Mouse (Mus musculus) embryonic stem cell, embryonic (primary cell): ENCODE measurements around the gene Fgf4.

ENCODE experiments used
- CTCF ChIA-PET, 4 experiments: fragments of 300-600 bp in 2 of 4; fragments of 350-600 bp in 2 of 4; sonication (Branson Sonifier 250); formaldehyde crosslinking; loops; one replicate each; lab custom pipeline; 2022; ENCODE audit warnings: inconsistent platforms in 2 of 4; lab: Charles Lee
- POLR2A ChIA-PET, 4 experiments: fragments of 300-600 bp in 2 of 4; fragments of 350-600 bp in 2 of 4; sonication (Branson Sonifier 250); formaldehyde crosslinking; loops; one replicate each; lab custom pipeline; 2022; ENCODE audit warnings: antibody characterized with exemption in 4 of 4, inconsistent platforms in 1 of 4; lab: Charles Lee

The Fgf4 gene

GRCm38 (mm10) chr7:144858702-144859101, 11.5 kb downstream of the Fgf4 start:
- ChIA-PET POLR2A (interaction anchor here (0.6 to 50.1 kb wide), 14 partner anchors 9 to 283 kb away, joined by 3 to 1932 read pairs (median 10); partner anchors contain the start of genes Fgf3 (in 2 of the 4), Fadd (in 1 of the 4) and Fgf4 (in 1 of the 4)), CTCF (interaction anchor here in 1 of 4 experiments (1.3 kb wide), 1 partner anchor 48 kb away, joined by 3 read pairs; no protein-coding TSS in a partner anchor)

- CTCF ChIA-PET: interaction anchor here in 2 of 4 experiments (0.8 to 2.6 kb wide), 4 partner anchors 15 to 34 kb away, joined by 3 to 14 read pairs (median 4); no protein-coding TSS in a partner anchor
- POLR2A ChIA-PET: interaction anchor here in 3 of 4 experiments (0.7 to 50.1 kb wide), 19 partner anchors 10 to 351 kb away, joined by 3 to 1932 read pairs (median 5); partner anchors contain the start of genes Fgf4 (in 2 of the 3) and Fgf3 (in 1 of the 3)
Measured at GRCm38 (mm10) chr7:144861056-144861768, 14.0 kb downstream of the Fgf4 start.

GRCm38 (mm10) chr7:144861769-144862070, 14.6 kb downstream of the Fgf4 start:
- ChIA-PET POLR2A (interaction anchor here in 3 of 4 experiments (0.7 to 50.1 kb wide), 17 partner anchors 10 to 351 kb away, joined by 3 to 1932 read pairs (median 5); partner anchors contain the start of genes Fgf3 (in 1 of the 3) and Fgf4 (in 1 of the 3)), CTCF (interaction anchor here in 2 of 4 experiments (0.8 to 2.6 kb wide), 4 partner anchors 16 to 34 kb away, joined by 3 to 14 read pairs (median 4); no protein-coding TSS in a partner anchor)

- CTCF ChIA-PET: interaction anchor here in 2 of 4 experiments (0.6 to 2.6 kb wide), 5 partner anchors 16 to 45 kb away, joined by 3 to 14 read pairs (median 3); no protein-coding TSS in a partner anchor
- POLR2A ChIA-PET: interaction anchor here in 3 of 4 experiments (0.6 to 50.1 kb wide), 16 partner anchors 9 to 350 kb away, joined by 3 to 1932 read pairs (median 4); partner anchors contain the start of genes Fgf3 (in 1 of the 3) and Fgf4 (in 1 of the 3)
Measured at GRCm38 (mm10) chr7:144862126-144862525, 15.0 kb downstream of the Fgf4 start.

GRCm38 (mm10) chr7:144862712-144863111, 15.5 kb downstream of the Fgf4 start:
- POLR2A ChIA-PET: interaction anchor here in 3 of 4 experiments (0.6 to 50.1 kb wide), 12 partner anchors 6 to 65 kb away, joined by 4 to 1932 read pairs (median 6); partner anchors contain the start of genes Fgf4 (in 2 of the 3) and Fgf3 (in 1 of the 3)
- CTCF ChIA-PET: interaction anchor here in 2 of 4 experiments (0.6 to 3.6 kb wide), 3 partner anchors 17 to 45 kb away, joined by 3 to 11 read pairs (median 5); no protein-coding TSS in a partner anchor

GRCm38 (mm10) chr7:144863196-144863595, 16.0 kb downstream of the Fgf4 start:
- POLR2A ChIA-PET: interaction anchor here (0.9 to 50.1 kb wide), 23 partner anchors 6 to 377 kb away, joined by 3 to 1932 read pairs (median 11); partner anchors contain the start of genes Fgf3 (in 2 of the 4), Fgf4 (in 2 of the 4) and Ccnd1 (in 1 of the 4)

GRCm38 (mm10) chr7:144864160-144864670, 17.0 kb downstream of the Fgf4 start:
- ChIA-PET POLR2A (interaction anchor here (0.6 to 50.1 kb wide), 53 partner anchors 7 to 1264 kb away, joined by 3 to 1932 read pairs (median 5); partner anchors contain the start of genes Ccnd1 (in 2 of the 4), Fgf3 (in 2 of the 4), Fgf4 (in 2 of the 4) and Cars (in 1 of the 4)), CTCF (interaction anchor here (0.7 to 3.6 kb wide), 14 partner anchors 8 to 151 kb away, joined by 3 to 19 read pairs (median 4); partner anchors contain the start of gene Fgf4 (in 1 of the 4))

More at GRCm38 (mm10) chr7:144863196-144863595, 16.0 kb downstream of the Fgf4 start:
- CTCF ChIA-PET: interaction anchor here in 2 of 4 experiments (1.5 to 3.6 kb wide), 3 partner anchors 16 to 26 kb away, joined by 3 to 11 read pairs (median 6); partner anchors contain the start of gene Fgf4 (in 1 of the 2)

GRCm38 (mm10) chr7:144867161-144867560, 20.0 kb downstream of the Fgf4 start:
- ChIA-PET POLR2A (interaction anchor here (0.8 to 50.1 kb wide), 26 partner anchors 6 to 393 kb away, joined by 3 to 1932 read pairs (median 6); partner anchors contain the start of genes Fgf3 (in 4 of the 4), Fgf4 (in 2 of the 4) and Fadd (in 1 of the 4)), CTCF (interaction anchor here (0.6 to 1.7 kb wide), 11 partner anchors 9 to 91 kb away, joined by 3 to 12 read pairs (median 4); no protein-coding TSS in a partner anchor)

GRCm38 (mm10) chr7:144867602-144868001, 20.4 kb downstream of the Fgf4 start:
- POLR2A ChIA-PET: interaction anchor here (0.6 to 50.1 kb wide), 39 partner anchors 5 to 1381 kb away, joined by 3 to 1932 read pairs (median 5); partner anchors contain the start of genes Fgf3 (in 4 of the 4), Fgf4 (in 2 of the 4), LTO1 (in 2 of the 4) and Fadd (in 1 of the 4)
- CTCF ChIA-PET: interaction anchor here (0.7 to 1.7 kb wide), 12 partner anchors 10 to 409 kb away, joined by 3 to 12 read pairs (median 4); no protein-coding TSS in a partner anchor

- CTCF ChIA-PET: interaction anchor here (0.6 to 2.6 kb wide), 14 partner anchors 8 to 242 kb away, joined by 3 to 14 read pairs (median 3); partner anchors contain the start of gene Fgf4 (in 1 of the 4)
- POLR2A ChIA-PET: interaction anchor here (0.6 to 41.0 kb wide), 36 partner anchors 8 to 404 kb away, joined by 3 to 1932 read pairs (median 6); partner anchors contain the start of genes Fgf3 (in 2 of the 4), Fgf4 (in 2 of the 4) and Fadd (in 1 of the 4)
Measured at GRCm38 (mm10) chr7:144872420-144872819, 25.3 kb downstream of the Fgf4 start.

- ChIA-PET POLR2A (interaction anchor here (0.6 to 41.0 kb wide), 38 partner anchors 9 to 1938 kb away, joined by 3 to 1932 read pairs (median 5); partner anchors contain the start of genes Fgf3 (in 2 of the 4), Fgf4 (in 2 of the 4) and Fadd (in 1 of the 4)), CTCF (interaction anchor here (0.6 to 2.6 kb wide), 22 partner anchors 9 to 765 kb away, joined by 3 to 14 read pairs (median 3); no protein-coding TSS in a partner anchor)
Measured at GRCm38 (mm10) chr7:144873160-144873559, 26.0 kb downstream of the Fgf4 start.

GRCm38 (mm10) chr7:144874226-144874625, 27.1 kb downstream of the Fgf4 start:
- ChIA-PET POLR2A (interaction anchor here (0.7 to 41.0 kb wide), 18 partner anchors 9 to 410 kb away, joined by 3 to 1932 read pairs (median 10); partner anchors contain the start of genes Fgf3 (in 2 of the 4), Fgf4 (in 2 of the 4) and Tpcn2 (in 1 of the 4)), CTCF (interaction anchor here in 2 of 4 experiments (1.0 to 2.6 kb wide), 10 partner anchors 10 to 84 kb away, joined by 3 to 14 read pairs (median 4); no protein-coding TSS in a partner anchor)

- ChIA-PET CTCF (interaction anchor here in 2 of 4 experiments (1.5 to 1.6 kb wide), 2 partner anchors 10 kb away, joined by 5 to 6 read pairs; no protein-coding TSS in a partner anchor), POLR2A (interaction anchor here in 2 of 4 experiments (22.7 to 41.0 kb wide), 2 partner anchors 22 to 33 kb away, joined by 447 to 1932 read pairs; partner anchors contain the start of genes Fgf4 (in 2 of the 2) and Fgf3 (in 1 of the 2))
Measured at GRCm38 (mm10) chr7:144878401-144878800, 31.2 kb downstream of the Fgf4 start.

GRCm38 (mm10) chr7:144883106-144883505, 35.9 kb downstream of the Fgf4 start:
- POLR2A ChIA-PET: interaction anchor here in 3 of 4 experiments (0.5 to 41.0 kb wide), 7 partner anchors 10 to 1797 kb away, joined by 3 to 1932 read pairs (median 7); partner anchors contain the start of genes Fgf4 (in 2 of the 3) and Fgf3 (in 1 of the 3)
- CTCF ChIA-PET: interaction anchor here in 2 of 4 experiments (0.7 to 1.2 kb wide), 2 partner anchors 86 to 94 kb away, joined by 3 to 4 read pairs; no protein-coding TSS in a partner anchor

- ChIA-PET CTCF (interaction anchor here (0.5 to 4.4 kb wide), 57 partner anchors 9 to 435 kb away, joined by 3 to 64 read pairs (median 4); partner anchors contain the start of genes Fgf4 (in 2 of the 4) and Fgf3 (in 1 of the 4)), POLR2A (interaction anchor here (0.8 to 41.0 kb wide), 22 partner anchors 11 to 261 kb away, joined by 3 to 1932 read pairs (median 4); partner anchors contain the start of genes Fgf3 (in 1 of the 4), Fgf4 (in 1 of the 4) and LTO1 (in 1 of the 4))
Measured at GRCm38 (mm10) chr7:144887672-144888071, 40.5 kb downstream of the Fgf4 start.
